Mouse (Mus musculus): ENCODE measurements around the gene Lilr4b. TPM values are rescaled to one million over a fixed set of nuclear protein-coding genes. Genes with fewer than 3 reads are reported as not detected.
"Not testable (repeated sequence)": the region's sequence is repeated elsewhere in the genome, so short reads cannot be mapped to it uniquely, and the experiment has no call there.

Gene Lilr4b
- polyA plus RNA-seq, 1 experiment from 2014 or later, result 0.96 TPM

DNA sequence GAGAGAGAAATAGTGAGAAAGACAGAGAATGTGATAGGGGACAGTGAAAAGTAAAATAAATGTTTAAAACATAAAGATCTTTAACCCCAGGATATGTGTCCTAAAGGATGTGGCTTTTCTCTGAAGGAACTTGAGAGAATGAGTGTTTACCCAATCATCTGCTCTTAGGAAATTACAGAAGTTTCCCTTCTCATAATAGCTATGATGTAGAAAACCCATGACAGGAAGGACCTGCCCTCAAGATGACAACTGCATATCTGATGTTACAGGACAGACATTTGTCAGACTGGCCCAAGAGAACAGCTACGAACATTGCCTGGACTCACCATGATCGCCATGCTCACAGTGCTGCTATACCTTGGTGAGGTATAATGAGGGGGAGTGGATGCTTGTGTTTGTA lies 10.3 kb downstream of the Lilr4b start, which contains the start of gene Lilrb4a:
Lilrb4a (plus strand) TSS at position 266 of the 400 bp plus-strand sequence.
- H3K27ac ChIP-seq (ENCODE audit: low read depth, low read length); H3K36me3 ChIP-seq (ENCODE audit: control insufficient read depth, insufficient read depth, low read length); H3K4me3 ChIP-seq (ENCODE audit: low read depth, low read length); H3K4me1 ChIP-seq (replicated peaks; ENCODE audit: control insufficient read depth, insufficient read depth, low read length); H3K4me2 ChIP-seq; H3K27me3 ChIP-seq (replicated peaks; ENCODE audit: control insufficient read depth, insufficient read depth, low read length); H3K9me3 ChIP-seq (ENCODE audit: control insufficient read depth, low read length); ATAC-seq (replicated peaks; ENCODE audit: low FRiP score); DNase-seq (ENCODE audit: low spot score); H3K9ac ChIP-seq (ENCODE audit: low read depth, low read length): not testable (repeated sequence)
- no CpG with 5 or more reads among the region's 2 CpGs for WGBS

- Histone ChIP-seq H3K27ac (ENCODE audit: low read depth, low read length) (no peak overlapping the region), H3K4me2 (no peak overlapping the region), H3K36me3 (ENCODE audit: control insufficient read depth, insufficient read depth, low read length) (no peaks in the 10 kb centered on the region), H3K9ac (ENCODE audit: low read depth, low read length) (no peak overlapping the region), H3K4me1 (replicated peaks; ENCODE audit: control insufficient read depth, insufficient read depth, low read length) (no peaks in the 10 kb centered on the region), H3K9me3 (ENCODE audit: control insufficient read depth, low read length) (no peaks in the 10 kb centered on the region), H3K4me3 (ENCODE audit: low read depth, low read length) (no peak overlapping the region), H3K27me3 (replicated peaks; ENCODE audit: control insufficient read depth, insufficient read depth, low read length) (no peaks in the 10 kb centered on the region)
- ATAC-seq (replicated peaks; ENCODE audit: low FRiP score), result no peak
- no peak for DNase-seq (ENCODE audit: low spot score)
These were observed 39.6 kb downstream of the Lilr4b start for GRCm38 (mm10) chr10:51520021-51520420.

- Histone ChIP-seq H3K4me2 (no peak overlapping the region), H3K4me1 (replicated peaks; ENCODE audit: control insufficient read depth, insufficient read depth, low read length) (no peaks in the 10 kb centered on the region), H3K9me3 (ENCODE audit: control insufficient read depth, low read length) (no peaks in the 10 kb centered on the region), H3K9ac (ENCODE audit: low read depth, low read length) (no peak overlapping the region), H3K27me3 (replicated peaks; ENCODE audit: control insufficient read depth, insufficient read depth, low read length) (no peaks in the 10 kb centered on the region), H3K4me3 (ENCODE audit: low read depth, low read length) (no peak overlapping the region), H3K36me3 (ENCODE audit: control insufficient read depth, insufficient read depth, low read length) (no peaks in the 10 kb centered on the region), H3K27ac (ENCODE audit: low read depth, low read length) (no peak overlapping the region)
- ATAC-seq (replicated peaks; ENCODE audit: low FRiP score), result no peak
- DNase-seq (ENCODE audit: low spot score), result no peak
These were observed 41.0 kb downstream of the Lilr4b start for GRCm38 (mm10) chr10:51521453-51521852.

GRCm38 (mm10) chr10:51526090-51526489 lies 45.7 kb downstream of the Lilr4b start:
- Histone ChIP-seq H3K36me3 (ENCODE audit: control insufficient read depth, insufficient read depth, low read length) (no peaks in the 10 kb centered on the region), H3K4me3 (ENCODE audit: low read depth, low read length) (no peak overlapping the region), H3K4me1 (replicated peaks; ENCODE audit: control insufficient read depth, insufficient read depth, low read length) (no peaks in the 10 kb centered on the region), H3K27me3 (replicated peaks; ENCODE audit: control insufficient read depth, insufficient read depth, low read length) (no peaks in the 10 kb centered on the region), H3K9me3 (ENCODE audit: control insufficient read depth, low read length) (no peaks in the 10 kb centered on the region), H3K9ac (ENCODE audit: low read depth, low read length) (no peak overlapping the region), H3K27ac (ENCODE audit: low read depth, low read length) (no peak overlapping the region), H3K4me2 (no peak overlapping the region)
- DNase-seq (ENCODE audit: low spot score), result no peak
- 58% methylated on average over 7 of the region's 7 CpGs for WGBS
- ATAC-seq (replicated peaks; ENCODE audit: low FRiP score), result no peak

DNA sequence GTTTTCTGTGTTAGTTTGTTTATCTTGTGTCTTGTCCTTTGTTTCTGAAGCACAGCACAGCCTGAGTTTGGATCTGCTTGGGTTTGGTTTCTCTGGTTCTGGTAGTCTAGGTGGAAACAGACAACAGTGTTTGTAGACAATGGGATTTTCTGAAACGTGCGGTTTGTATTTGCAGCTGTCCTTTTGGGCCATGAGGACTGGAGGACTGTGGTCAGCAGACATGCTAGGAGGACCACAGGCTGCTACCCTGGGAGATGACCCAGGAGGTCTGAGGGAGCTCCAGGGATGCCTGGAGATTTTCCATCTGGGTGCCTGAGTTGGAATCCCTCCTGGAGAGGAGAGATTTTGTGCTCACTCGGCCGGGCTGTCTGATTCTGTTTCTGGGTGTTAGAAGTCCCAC lies 46.2 kb downstream of the Lilr4b start:
- no peak for ATAC-seq (replicated peaks; ENCODE audit: low FRiP score)
- H3K4me3 ChIP-seq (ENCODE audit: low read depth, low read length), result no peak overlapping the region
- no peaks in the 10 kb centered on the region for H3K36me3 ChIP-seq (ENCODE audit: control insufficient read depth, insufficient read depth, low read length)
- 67% methylated on average over 4 of the region's 4 CpGs for WGBS
- no peak for DNase-seq (ENCODE audit: low spot score)
- no peaks in the 10 kb centered on the region for H3K9me3 ChIP-seq (ENCODE audit: control insufficient read depth, low read length)
- H3K27ac ChIP-seq (ENCODE audit: low read depth, low read length), result no peak overlapping the region
- no peak overlapping the region for H3K4me2 ChIP-seq
- H3K9ac ChIP-seq (ENCODE audit: low read depth, low read length), result no peak overlapping the region
- H3K27me3 ChIP-seq (replicated peaks; ENCODE audit: control insufficient read depth, insufficient read depth, low read length), result no peaks in the 10 kb centered on the region
- no peaks in the 10 kb centered on the region for H3K4me1 ChIP-seq (replicated peaks; ENCODE audit: control insufficient read depth, insufficient read depth, low read length)

DNA sequence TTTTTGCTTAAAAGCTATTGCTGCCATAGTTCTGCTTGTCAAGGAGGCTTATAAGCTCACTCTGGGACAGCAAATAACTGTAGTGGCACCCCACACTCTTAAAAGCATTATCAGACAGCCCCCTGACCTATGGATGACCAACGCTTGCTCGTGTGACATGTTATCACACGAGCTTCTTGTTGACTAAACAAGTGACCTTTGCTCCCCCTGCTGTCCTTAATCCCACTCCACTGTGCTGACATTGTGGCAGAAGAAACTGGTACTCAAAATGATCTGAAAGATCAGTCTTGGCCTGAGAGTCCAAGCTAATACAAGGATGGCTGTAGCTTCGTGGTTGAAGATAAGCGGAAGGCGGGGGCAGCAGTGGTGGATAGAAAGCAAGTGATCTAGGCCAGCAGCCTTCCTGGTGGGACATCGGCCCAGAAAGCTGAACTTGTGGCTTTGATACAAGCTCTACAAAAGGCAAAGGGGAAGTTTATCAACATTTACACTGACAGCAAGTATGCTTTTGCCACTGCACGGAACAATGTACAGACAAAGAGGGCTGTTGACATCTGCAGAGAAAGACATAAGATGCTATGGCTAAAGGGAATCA lies 48.5 kb downstream of the Lilr4b start:
- DNase-seq (ENCODE audit: low spot score) (no peak), ATAC-seq (replicated peaks; ENCODE audit: low FRiP score) (peak; percentile 60; the same call in 1 of the 2 replicates)
- WGBS, result 27% methylated on average over 8 of the region's 8 CpGs
- H3K9ac ChIP-seq (ENCODE audit: low read depth, low read length), result no peak overlapping the region
- no peaks in the 10 kb centered on the region for H3K4me1 ChIP-seq (replicated peaks; ENCODE audit: control insufficient read depth, insufficient read depth, low read length)
- no peaks in the 10 kb centered on the region for H3K27me3 ChIP-seq (replicated peaks; ENCODE audit: control insufficient read depth, insufficient read depth, low read length)
- no peaks in the 10 kb centered on the region for H3K9me3 ChIP-seq (ENCODE audit: control insufficient read depth, low read length)
- no peak overlapping the region for H3K27ac ChIP-seq (ENCODE audit: low read depth, low read length)
- H3K36me3 ChIP-seq (ENCODE audit: control insufficient read depth, insufficient read depth, low read length), result no peaks in the 10 kb centered on the region
- no peak overlapping the region for H3K4me3 ChIP-seq (ENCODE audit: low read depth, low read length)
- peak overlapping the region; percentile 12; the same call in 1 of the 2 replicates for H3K4me2 ChIP-seq

DNA sequence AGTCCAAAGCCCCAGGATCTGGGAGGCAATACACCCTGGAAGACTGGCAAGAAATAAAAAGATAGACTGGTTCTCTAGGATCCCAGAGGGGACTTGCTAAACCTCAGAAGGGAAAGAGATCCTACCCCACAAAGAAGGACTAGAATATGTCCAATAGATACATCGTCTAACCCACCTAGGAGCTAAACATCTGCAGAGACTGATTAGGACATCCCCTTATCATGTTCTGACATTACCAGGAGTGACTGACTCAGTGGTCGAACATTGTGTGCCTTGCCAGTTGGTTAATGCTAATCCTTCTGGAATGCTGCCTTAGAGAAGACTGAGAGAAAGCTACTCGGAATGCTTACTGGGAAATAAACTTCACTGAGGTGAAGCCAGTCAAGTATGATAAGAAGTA lies 49.1 kb downstream of the Lilr4b start:
- Histone ChIP-seq H3K27ac (ENCODE audit: low read depth, low read length) (no peak overlapping the region), H3K27me3 (replicated peaks; ENCODE audit: control insufficient read depth, insufficient read depth, low read length) (no peaks in the 10 kb centered on the region), H3K4me1 (replicated peaks; ENCODE audit: control insufficient read depth, insufficient read depth, low read length) (no peaks in the 10 kb centered on the region), H3K9me3 (ENCODE audit: control insufficient read depth, low read length) (no peaks in the 10 kb centered on the region), H3K9ac (ENCODE audit: low read depth, low read length) (no peak overlapping the region), H3K4me2 (no peak overlapping the region), H3K4me3 (ENCODE audit: low read depth, low read length) (no peak overlapping the region), H3K36me3 (ENCODE audit: control insufficient read depth, insufficient read depth, low read length) (no peaks in the 10 kb centered on the region)
- DNase-seq (ENCODE audit: low spot score), result no peak
- 46% methylated on average over 3 of the region's 3 CpGs for WGBS
- no peak for ATAC-seq (replicated peaks; ENCODE audit: low FRiP score)

GRCm38 (mm10) chr10:51530813-51531212 lies 50.4 kb downstream of the Lilr4b start:
- Histone ChIP-seq H3K4me3 (ENCODE audit: low read depth, low read length) (no peak overlapping the region), H3K27ac (ENCODE audit: low read depth, low read length) (no peak overlapping the region), H3K27me3 (replicated peaks; ENCODE audit: control insufficient read depth, insufficient read depth, low read length) (no peaks in the 10 kb centered on the region), H3K9me3 (ENCODE audit: control insufficient read depth, low read length) (no peaks in the 10 kb centered on the region), H3K36me3 (ENCODE audit: control insufficient read depth, insufficient read depth, low read length) (no peaks in the 10 kb centered on the region), H3K9ac (ENCODE audit: low read depth, low read length) (no peak overlapping the region), H3K4me1 (replicated peaks; ENCODE audit: control insufficient read depth, insufficient read depth, low read length) (no peaks in the 10 kb centered on the region), H3K4me2 (no peak overlapping the region)
- DNase-seq (ENCODE audit: low spot score) (no peak), ATAC-seq (replicated peaks; ENCODE audit: low FRiP score) (no peak)
- 77% methylated on average over 7 of the region's 7 CpGs for WGBS
